Mouse (Mus musculus) thymus, postnatal 4 days (tissue): ENCODE measurements around the gene Ptprk.

Experiments
- DNase-seq: peaks from one replicate; pipeline ENCODE4 v3.0.0; 2021

Ptprk gene

GRCm38 (mm10) chr10:28074653-28075451 is at the start of gene Ptprk:
TSS of gene Ptprk (plus strand) at chr10:28074820.
- peak; percentile 81 for DNase-seq

- no peak for DNase-seq
Observed at GRCm38 (mm10) chr10:28027791-28028190, 46.8 kb upstream of the Ptprk start.

- DNase-seq, result no peak
Observed at GRCm38 (mm10) chr10:28036456-28036855, 38.2 kb upstream of the Ptprk start.

DNA sequence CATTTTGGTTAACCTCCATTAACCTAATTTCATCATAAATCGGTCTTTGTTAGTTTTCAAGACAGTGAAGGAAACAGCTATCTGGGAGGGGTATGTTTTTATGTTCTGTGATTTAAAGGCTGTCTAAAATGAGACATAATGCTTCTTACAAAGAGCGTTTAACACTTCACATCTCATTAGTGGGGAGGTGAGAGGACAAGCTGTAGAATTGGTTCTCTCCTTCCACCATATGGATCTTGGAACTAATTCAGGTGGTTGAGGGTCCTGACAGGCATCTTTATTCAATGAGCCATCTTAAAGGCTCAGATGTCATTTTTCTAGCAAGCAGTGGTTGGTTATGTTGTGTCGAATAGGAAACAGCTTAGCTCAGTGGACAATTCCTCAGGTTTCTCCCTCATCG is 19.9 kb upstream of the Ptprk start:
- no peak for DNase-seq

DNA sequence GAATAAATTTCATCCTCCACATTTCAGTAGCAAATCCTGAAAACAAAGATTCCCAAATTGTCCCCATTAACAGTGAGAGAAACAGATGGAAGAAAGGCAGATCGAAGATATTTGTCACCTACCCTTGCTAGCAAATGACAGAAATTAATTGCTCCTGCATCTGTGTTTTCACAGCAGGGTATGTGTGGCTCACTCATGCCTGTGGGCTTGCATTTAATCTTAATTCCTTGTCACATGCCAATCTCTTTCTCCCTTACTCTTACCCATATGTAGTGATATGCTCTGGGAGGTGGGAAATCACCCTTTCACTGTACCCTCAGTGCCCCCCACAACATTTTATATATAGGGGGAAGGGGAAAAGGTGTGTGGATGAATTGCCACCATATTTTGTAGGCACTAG is 15.4 kb upstream of the Ptprk start:
- DNase-seq, result no peak

DNA sequence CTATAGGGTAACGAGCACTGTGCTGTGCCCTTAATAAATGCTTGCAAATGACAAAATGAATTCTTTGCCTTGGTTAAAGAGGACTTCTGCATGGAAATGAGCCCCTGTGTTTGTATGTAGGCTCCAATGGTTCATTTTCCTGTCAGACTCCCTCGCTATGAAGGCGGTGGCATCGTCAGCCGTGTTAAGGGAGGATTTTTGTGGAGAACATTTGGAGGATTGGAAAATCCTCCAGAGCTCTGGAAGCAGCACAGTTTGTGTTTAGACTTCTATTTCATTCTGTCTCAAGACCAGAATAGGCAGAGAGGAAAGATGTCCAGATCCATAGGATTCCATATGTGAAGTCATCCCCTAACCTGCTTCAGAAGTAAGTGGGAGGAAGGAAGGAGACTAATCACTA is 6.6 kb upstream of the Ptprk start:
- DNase-seq, result no peak

DNA sequence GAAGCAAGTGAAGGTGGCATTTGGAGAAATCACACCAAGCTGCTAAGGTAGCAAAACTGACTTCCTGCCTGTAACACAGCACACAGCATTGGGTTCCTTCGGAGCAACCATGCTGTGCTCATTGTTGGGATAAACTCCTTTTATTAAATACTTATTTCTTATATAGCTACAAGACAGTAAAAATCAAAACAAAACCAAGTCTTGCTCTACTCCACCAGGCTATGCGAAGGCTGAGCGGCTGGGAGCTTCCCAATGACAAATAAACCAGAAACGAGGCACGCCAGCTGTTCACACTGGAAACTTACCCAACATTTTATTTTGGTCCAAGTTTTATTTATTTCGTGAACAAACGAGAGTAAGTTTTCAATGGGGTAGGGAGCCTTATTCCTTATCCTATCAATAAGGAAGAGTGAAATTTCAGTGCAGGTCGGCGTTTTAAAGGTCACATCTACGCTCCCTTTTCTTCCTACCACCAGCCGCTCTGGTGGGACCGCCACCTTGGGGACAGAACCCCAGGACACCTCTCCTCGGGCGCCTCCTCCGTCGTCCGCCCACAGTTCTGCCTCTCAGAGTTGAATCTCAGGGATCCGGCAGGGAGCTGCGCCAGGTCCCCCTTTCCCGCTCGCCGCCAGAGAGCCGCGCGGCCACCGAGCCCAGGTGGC is 498 bp upstream of the Ptprk start:
- peak; percentile 6 for DNase-seq

- DNase-seq, result no peak
Observed at GRCm38 (mm10) chr10:28075491-28076035, 943 bp downstream of the Ptprk start.

DNA sequence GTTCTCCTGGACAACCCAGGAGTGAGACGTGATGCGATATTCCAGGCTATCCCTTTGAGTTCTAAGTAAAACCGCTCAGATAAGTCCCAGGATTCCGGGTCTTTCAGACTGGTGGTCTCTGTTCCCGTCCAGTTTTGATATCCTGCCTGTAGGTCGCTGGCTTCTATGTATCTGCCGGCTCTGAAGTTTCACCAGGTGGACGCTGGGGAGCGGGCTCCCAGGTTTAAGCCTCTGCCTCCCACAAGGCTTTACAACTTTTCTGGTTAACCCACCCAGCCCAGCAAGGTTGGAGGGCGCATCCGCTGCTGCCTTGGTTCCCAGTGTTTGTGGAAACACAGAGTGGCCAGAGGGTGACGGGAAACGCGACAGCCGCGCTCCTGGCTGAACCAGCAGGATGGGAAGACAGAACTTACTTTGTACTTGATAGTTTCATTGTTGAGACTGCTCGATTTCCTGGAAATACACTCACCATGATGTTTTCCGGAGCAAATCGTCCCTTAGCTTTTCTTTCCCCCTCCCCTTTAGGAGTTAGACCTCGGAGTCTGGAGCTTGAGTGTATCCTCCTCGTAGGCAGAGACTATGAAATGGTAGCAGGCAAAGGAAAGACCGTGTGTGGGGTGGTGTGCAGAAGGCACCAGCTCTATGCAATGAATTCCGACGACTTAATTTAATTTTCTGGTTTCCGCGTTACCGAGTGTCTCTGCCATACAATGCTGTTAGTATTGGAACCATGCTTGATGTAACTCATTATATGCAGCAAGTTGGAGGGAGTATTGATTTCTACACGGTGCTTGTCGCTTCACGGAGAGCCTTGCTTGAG is 1.6 kb downstream of the Ptprk start:
- peak; percentile 9 for DNase-seq

DNA sequence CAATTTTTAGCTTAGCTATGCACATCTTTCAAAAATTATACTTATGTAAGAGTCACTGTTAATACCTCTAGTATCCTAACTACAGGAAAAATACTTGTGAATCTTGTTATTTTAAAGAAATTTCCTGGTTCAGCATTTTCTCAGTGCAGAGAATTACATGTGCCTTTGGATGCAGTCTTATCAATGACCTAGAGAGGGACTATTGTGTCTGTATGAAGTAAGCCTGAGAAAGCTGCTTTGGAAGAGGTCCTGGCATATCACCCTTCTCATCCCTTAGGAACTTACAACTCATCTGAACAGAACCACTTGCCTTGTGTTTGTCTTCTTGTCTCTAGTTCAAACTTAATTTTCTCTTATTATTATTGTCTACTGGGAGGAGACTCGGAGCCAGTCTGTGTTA is 3.6 kb downstream of the Ptprk start:
- no peak for DNase-seq

DNA sequence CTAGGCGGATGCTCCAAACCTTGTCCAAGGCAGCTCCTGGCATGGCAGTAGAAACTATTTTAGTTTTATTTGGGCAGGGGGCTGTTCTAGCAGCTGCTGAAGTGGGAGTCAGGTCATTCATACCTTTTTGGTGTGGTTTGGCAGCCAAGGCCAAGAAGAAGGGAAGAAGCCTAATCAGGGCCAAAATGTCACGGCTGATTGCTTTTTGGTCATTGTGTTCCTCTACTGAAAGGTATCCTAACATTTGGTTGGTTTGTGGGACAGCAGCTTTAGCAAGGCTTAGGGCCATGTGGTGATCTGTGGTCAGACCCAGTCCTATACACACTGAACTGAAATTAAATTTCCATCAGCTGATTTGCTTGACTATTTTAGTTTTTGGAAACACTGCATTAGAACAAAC is 6.6 kb downstream of the Ptprk start:
- no peak for DNase-seq

- no peak for DNase-seq
Observed at GRCm38 (mm10) chr10:28083183-28083582, 8.6 kb downstream of the Ptprk start.

- no peak for DNase-seq
Observed at GRCm38 (mm10) chr10:28083625-28084024, 9.0 kb downstream of the Ptprk start.

GRCm38 (mm10) chr10:28087341-28087740 is 12.7 kb downstream of the Ptprk start:
- DNase-seq, result no peak

GRCm38 (mm10) chr10:28087749-28088148 is 13.1 kb downstream of the Ptprk start:
- no peak for DNase-seq

- DNase-seq, result no peak
Observed at GRCm38 (mm10) chr10:28096007-28096406, 21.4 kb downstream of the Ptprk start.

GRCm38 (mm10) chr10:28097637-28098036 is 23.0 kb downstream of the Ptprk start:
- no peak for DNase-seq

DNA sequence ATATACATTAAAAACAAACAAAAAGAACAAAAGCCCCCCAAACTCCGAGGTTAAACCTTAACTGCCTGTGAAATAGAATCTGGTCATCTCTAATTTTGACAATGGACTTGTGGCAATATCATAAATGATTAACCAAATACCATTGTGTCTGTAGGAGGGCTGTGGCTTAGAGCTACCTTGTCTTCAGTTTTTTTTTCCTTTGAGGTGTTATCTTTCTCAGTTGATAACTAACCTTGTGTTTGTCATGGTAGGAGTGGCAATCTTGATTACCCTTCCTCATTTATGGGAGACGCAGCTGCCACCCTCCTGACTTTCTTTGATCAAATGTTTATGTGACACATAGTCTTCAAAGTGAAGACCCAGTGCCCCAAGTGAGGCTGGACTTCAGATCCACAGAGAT is 24.3 kb downstream of the Ptprk start:
- no peak for DNase-seq

GRCm38 (mm10) chr10:28103406-28103906 is 28.8 kb downstream of the Ptprk start:
- no peak for DNase-seq

DNA sequence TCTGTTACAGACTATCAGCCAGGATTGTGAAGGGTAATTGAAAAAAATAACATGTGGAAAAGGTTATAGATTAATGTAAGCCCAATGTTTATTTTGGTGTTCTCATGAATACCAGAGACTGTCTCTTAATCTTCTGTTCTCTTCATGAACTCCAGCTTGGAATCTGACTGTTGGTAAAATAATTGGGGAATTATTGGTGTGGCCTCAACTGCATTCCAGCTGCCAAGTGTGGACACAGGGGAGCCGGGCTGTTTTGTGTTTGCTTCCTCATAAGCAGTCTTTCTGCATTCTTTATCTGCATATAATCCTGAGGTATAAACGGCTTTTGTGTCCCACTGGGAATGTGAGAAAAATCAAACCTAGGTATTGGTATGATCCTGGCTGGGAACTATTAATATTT is 29.3 kb downstream of the Ptprk start:
- DNase-seq, result no peak

GRCm38 (mm10) chr10:28105247-28105646 is 30.6 kb downstream of the Ptprk start:
- no peak for DNase-seq

DNA sequence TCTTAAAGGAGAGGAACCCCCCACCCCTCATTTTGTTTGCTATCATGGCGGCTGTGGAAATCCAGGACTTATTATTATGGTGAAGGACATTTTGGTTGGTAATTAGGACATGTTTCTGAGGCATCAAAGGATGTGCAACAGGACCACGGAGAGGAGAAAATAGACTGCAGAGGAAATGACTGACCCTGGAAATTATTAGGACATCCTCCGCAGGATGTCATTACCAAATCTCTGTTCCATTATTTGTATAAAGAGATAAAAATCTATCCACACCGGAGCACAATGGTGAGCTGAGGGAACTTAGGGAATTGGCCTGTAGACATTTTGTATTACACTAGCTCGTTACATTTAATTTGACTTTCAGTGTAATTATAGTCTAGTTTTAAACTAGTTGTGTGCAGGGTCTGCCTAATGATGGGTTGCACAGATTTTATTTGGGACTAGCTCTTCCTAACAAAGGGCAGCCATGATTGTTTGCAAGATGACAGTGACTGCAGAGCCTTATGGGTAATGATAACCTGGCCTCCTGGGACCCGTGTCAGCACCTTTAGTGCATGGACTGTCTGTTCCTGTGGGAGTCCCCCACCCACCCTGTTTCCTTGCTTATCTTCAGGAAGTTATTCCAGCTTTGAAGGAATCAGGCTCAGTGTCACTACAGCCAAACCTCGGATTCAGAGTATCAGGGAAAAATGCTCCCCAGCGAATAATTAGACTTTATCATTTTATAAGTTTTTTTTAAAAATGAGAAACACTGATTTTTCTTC is 38.4 kb downstream of the Ptprk start:
- DNase-seq, result no peak
